Comparison of ENCODE assay signal across 18 mouse cellular contexts in the genomic region with DNA sequence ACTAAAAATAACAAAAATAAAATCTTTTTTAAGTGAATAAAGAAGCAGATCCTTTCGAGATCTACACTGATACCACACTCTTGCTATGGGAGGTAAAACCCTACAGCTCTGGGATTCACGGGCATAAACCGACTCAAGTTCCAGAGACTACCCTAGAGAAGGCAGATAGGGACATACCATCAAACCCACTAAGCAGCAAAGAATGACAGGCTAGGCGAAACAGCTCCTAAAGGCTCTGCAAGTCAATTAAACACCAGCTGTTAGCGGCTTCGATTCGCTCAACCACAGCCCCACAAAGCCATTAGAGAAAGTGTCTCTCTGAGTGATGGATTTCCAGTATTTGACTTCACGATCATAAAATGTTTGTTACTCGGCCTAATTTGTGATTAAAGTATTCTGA.
DNase-seq lines count a peak whose midpoint lies in the region; ATAC-seq and TF ChIP-seq lines count a peak whose summit lies in the region.
"Had no signal": no experiment of that assay in that cellular context is flagged by ENCODE, and none has a peak within 500 bp of the region (broad histone marks: within the 10 kb centered on the region; RNA-seq: fewer than 3 reads in every experiment).

No protein-coding gene starts in this region.

- no peaks in the 10 kb centered on the region for H3K27me3 ChIP-seq in hindbrain, embryonic 13.5 days
- no peaks in the 10 kb centered on the region for H3K27me3 ChIP-seq in hindbrain, embryonic 11.5 days (ENCODE audit: control insufficient read depth, insufficient read depth, low read length)
- H3K27me3 ChIP-seq in kidney, postnatal 0 days (ENCODE audit: insufficient read depth, low read length): no peaks in the 10 kb centered on the region
- H3K27me3 ChIP-seq in neural tube, embryonic 13.5 days: no peaks in the 10 kb centered on the region
- H3K27me3 ChIP-seq: embryonic facial prominence, embryonic 13.5 days; forebrain, embryonic 13.5 days; heart, embryonic 15.5 days had no signal

- no peak overlapping the region for H3K4me3 ChIP-seq in hindbrain, embryonic 13.5 days
- H3K4me3 ChIP-seq in hindbrain, embryonic 11.5 days (ENCODE audit: low read depth, low read length): no peak overlapping the region
- H3K4me3 ChIP-seq in kidney, postnatal 0 days (replicated peaks; ENCODE audit: low read depth, low read length): no peak overlapping the region
- H3K4me3 ChIP-seq in neural tube, embryonic 13.5 days: no peak overlapping the region
- no peak overlapping the region for H3K4me3 ChIP-seq in gastrocnemius, adult 2 months
- H3K4me3 ChIP-seq: embryonic facial prominence, embryonic 13.5 days; forebrain, embryonic 13.5 days; heart, embryonic 15.5 days had no signal

- peak overlapping the region; percentile 8; the same call in 1 of the 2 replicates for H3K27ac ChIP-seq in hindbrain, embryonic 13.5 days
- H3K27ac ChIP-seq in hindbrain, embryonic 11.5 days (ENCODE audit: low read depth, low read length): no peak overlapping the region
- H3K27ac ChIP-seq in kidney, postnatal 0 days: no peak overlapping the region
- H3K27ac ChIP-seq in neural tube, embryonic 13.5 days (replicated peaks): peak overlapping the region; percentile 59
- no peak overlapping the region for H3K27ac ChIP-seq in gastrocnemius, adult 2 months
- H3K27ac ChIP-seq: embryonic facial prominence, embryonic 13.5 days; forebrain, embryonic 13.5 days; heart, embryonic 15.5 days had no signal

- H3K4me1 ChIP-seq in hindbrain, embryonic 13.5 days (replicated peaks): peaks cover 19% of the 10 kb centered on the region
- H3K4me1 ChIP-seq in hindbrain, embryonic 11.5 days (replicated peaks; ENCODE audit: control insufficient read depth, insufficient read depth, low read length): peaks cover 4% of the 10 kb centered on the region; the same call in 1 of the 2 replicates
- H3K4me1 ChIP-seq in kidney, postnatal 0 days (replicated peaks; ENCODE audit: insufficient read depth, low read length): peaks cover 11% of the 10 kb centered on the region; the same call in 1 of the 2 replicates
- H3K4me1 ChIP-seq in neural tube, embryonic 13.5 days (replicated peaks): peaks cover 27% of the 10 kb centered on the region
- H3K4me1 ChIP-seq: embryonic facial prominence, embryonic 13.5 days; heart, embryonic 15.5 days had no signal

- 67% methylated on average over 9 of the region's 9 CpGs for WGBS in hindbrain, embryonic 13.5 days
- 78% methylated on average over 9 of the region's 9 CpGs for WGBS in hindbrain, embryonic 11.5 days
- 61% methylated on average over 9 of the region's 9 CpGs for WGBS in kidney, postnatal 0 days
- 49% methylated on average over 9 of the region's 9 CpGs for WGBS in neural tube, embryonic 13.5 days

- no peak overlapping the region for H3K4me2 ChIP-seq in hindbrain, embryonic 13.5 days
- H3K4me2 ChIP-seq in hindbrain, embryonic 11.5 days (replicated peaks; ENCODE audit: low read depth, low read length): no peak overlapping the region
- no peak overlapping the region for H3K4me2 ChIP-seq in kidney, postnatal 0 days (ENCODE audit: low read length)
- H3K4me2 ChIP-seq in neural tube, embryonic 13.5 days: 0 out of 2 replicates have a peak overlapping the region, but pooled peaks have one; percentile 14
- H3K4me2 ChIP-seq: embryonic facial prominence, embryonic 13.5 days; forebrain, embryonic 13.5 days; heart, embryonic 11.5 days; heart, embryonic 15.5 days had no signal

- no peak for DNase-seq in hindbrain, embryonic 11.5 days (ENCODE audit: low spot score)
- peak; percentile 44 for DNase-seq in kidney, postnatal 0 days (ENCODE audit: low spot score)
- no peak for DNase-seq in kidney, adult 9 months
- no peak for DNase-seq in neural tube, embryonic 10.5 days (ENCODE audit: extremely low spot score, low spot score)
- DNase-seq in retina, postnatal 1 day: peak; percentile 17
- no peak for DNase-seq in gastrocnemius, adult 2 months
- DNase-seq: adrenal gland, postnatal 10 days; cerebellum, adult 11-12 months; cerebellum, adult 9-10 months; cerebellum, postnatal 25 days; heart, postnatal 14 days had no signal

- intact Hi-C loops in gastrocnemius, adult 2 months (cut with DNase I): no loop called here

- H3K9me3 ChIP-seq in hindbrain, embryonic 13.5 days: no peaks in the 10 kb centered on the region
- no peaks in the 10 kb centered on the region for H3K9me3 ChIP-seq in hindbrain, embryonic 11.5 days (ENCODE audit: control insufficient read depth, low read length)
- no peaks in the 10 kb centered on the region for H3K9me3 ChIP-seq in kidney, postnatal 0 days (replicated peaks; ENCODE audit: low read length)
- H3K9me3 ChIP-seq in neural tube, embryonic 13.5 days: no peaks in the 10 kb centered on the region
- H3K9me3 ChIP-seq: embryonic facial prominence, embryonic 13.5 days; forebrain, embryonic 13.5 days; heart, embryonic 15.5 days had no signal

- H3K9ac ChIP-seq in hindbrain, embryonic 13.5 days: no peak overlapping the region
- no peak overlapping the region for H3K9ac ChIP-seq in hindbrain, embryonic 11.5 days (ENCODE audit: low read depth, low read length)
- no peak overlapping the region for H3K9ac ChIP-seq in kidney, postnatal 0 days (ENCODE audit: low read depth, low read length)
- H3K9ac ChIP-seq in neural tube, embryonic 13.5 days: no peak overlapping the region
- H3K9ac ChIP-seq: embryonic facial prominence, embryonic 13.5 days; forebrain, embryonic 13.5 days; forebrain, postnatal 0 days; heart, embryonic 15.5 days had no signal

- H3K36me3 ChIP-seq in hindbrain, embryonic 13.5 days: no peaks in the 10 kb centered on the region
- H3K36me3 ChIP-seq in hindbrain, embryonic 11.5 days (ENCODE audit: control insufficient read depth, insufficient read depth, low read length): no peaks in the 10 kb centered on the region
- H3K36me3 ChIP-seq in kidney, postnatal 0 days (ENCODE audit: insufficient read depth, low read length): no peaks in the 10 kb centered on the region
- no peaks in the 10 kb centered on the region for H3K36me3 ChIP-seq in neural tube, embryonic 13.5 days
- H3K36me3 ChIP-seq: embryonic facial prominence, embryonic 13.5 days; heart, embryonic 15.5 days had no signal

- no peak for TF ChIP-seq CTCF in kidney, postnatal 0 days (IDR thresholded peaks at IDR 0.05; ENCODE audit: low read depth)
- no peak for TF ChIP-seq CTCF in gastrocnemius, adult 2 months (IDR thresholded peaks at IDR 0.05)

- ATAC-seq in hindbrain, embryonic 13.5 days (ENCODE audit: low FRiP score): no peak
- ATAC-seq in hindbrain, embryonic 11.5 days (ENCODE audit: low FRiP score): no peak
- no peak for ATAC-seq in kidney, postnatal 0 days (replicated peaks; ENCODE audit: low FRiP score, low read depth)
- ATAC-seq in neural tube, embryonic 13.5 days (ENCODE audit: low read depth): peak; percentile 40
- ATAC-seq: forebrain, embryonic 13.5 days; forebrain, postnatal 0 days had no signal

Comparison
In these comparisons a context has a peak if more than half of its experiments do, and no peak if none do; other contexts are left out.
1. H3K27ac ChIP-seq: peak in hindbrain, embryonic 13.5 days (single experiment) and neural tube, embryonic 13.5 days (single experiment); none in hindbrain, embryonic 11.5 days (single experiment), kidney, postnatal 0 days (single experiment) and gastrocnemius, adult 2 months (single experiment).
2. DNase-seq: peak in kidney, postnatal 0 days (single experiment) and retina, postnatal 1 day (single experiment); none in hindbrain, embryonic 11.5 days (single experiment), kidney, adult 9 months (single experiment), neural tube, embryonic 10.5 days (single experiment) and gastrocnemius, adult 2 months (single experiment).